Mouse (Mus musculus): ENCODE data around the gene Socs1.
"Not testable (repeated sequence)": the region's sequence is repeated elsewhere in the genome, so short reads cannot be mapped to it uniquely, and the experiment has no call there.

Gene Socs1

DNA sequence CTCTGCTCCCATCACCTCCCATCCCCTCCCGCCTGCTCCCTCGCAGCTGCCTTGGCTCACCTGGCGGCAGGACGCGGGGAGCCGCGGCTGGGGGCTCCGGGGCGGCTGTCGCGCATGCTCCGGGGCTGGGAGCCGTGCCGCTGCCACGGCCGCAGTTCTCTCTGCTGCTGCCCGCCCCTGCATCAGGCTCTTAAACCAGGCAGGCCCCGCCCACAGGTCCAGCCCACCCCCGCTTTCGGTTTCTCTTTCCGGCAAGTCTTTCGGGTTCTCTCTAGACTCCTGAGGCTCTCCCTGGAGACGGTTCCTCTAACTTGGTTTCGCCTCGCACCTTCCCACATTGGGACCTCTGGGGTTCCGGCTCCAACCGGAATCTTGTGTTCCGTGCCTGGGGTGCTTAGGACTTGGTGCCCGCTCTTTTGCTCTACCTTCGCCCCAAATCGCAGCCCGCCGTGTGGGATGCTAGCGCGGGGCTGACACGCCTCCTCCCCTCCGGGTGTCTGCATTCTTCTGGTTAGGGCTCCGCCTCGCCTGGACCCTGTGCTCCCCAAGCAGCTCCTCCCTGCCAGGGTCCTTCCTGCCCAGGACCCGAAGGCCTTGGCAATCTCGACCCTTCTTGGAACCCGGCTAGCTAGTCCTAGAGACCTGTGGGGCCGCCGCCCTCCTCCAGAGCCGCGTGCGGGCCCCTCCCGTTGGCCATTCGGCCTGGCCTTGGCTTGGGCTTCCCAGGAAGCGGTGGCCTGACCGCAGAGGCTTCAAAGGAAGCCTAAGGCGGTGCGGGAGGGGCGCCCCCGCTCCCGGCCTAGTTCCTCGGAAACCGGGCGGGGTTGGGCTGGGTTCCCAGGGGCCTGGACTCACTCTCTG, at the start of gene Socs1:
Socs1 (minus strand) TSS at position 166 of the 861 bp plus-strand sequence.
- peak; percentile 100 for DNase-seq

DNA sequence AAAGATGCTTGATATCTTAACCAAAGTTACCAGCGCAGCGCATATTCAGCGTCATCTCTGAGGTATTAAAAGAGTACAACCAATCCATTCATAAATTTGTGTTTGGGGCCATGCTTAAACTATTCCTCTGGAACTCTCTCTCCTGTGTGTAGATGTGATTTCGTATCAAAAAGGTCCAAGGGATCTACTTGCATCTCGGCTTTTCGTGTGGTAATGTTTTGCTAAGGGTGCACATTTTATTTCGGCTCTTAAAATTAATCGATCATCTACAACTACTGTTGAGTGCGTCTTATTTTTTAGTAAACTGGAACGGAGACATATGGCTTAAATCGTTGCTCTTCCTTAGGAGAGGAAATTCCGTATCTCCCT, 49.2 kb upstream of the Socs1 start:
- DNase-seq: no peak

DNA sequence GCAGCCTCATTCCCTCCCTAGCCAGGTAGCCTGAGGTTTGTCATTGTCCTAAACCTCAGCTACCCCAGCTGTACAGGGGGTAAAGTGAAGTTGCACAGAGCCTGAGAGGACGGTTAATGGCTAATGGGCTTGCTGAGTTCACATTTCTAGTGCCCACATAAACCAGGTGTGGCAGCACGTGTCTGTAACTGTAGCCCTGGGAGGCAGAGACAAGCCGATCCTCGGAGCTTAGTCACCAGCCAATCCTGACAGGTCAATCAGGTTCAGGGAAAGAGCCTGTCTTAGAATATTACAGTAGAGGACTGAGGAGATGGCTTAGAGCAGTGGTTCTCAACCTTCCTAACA, 43.1 kb upstream of the Socs1 start:
- no peak for DNase-seq

DNA sequence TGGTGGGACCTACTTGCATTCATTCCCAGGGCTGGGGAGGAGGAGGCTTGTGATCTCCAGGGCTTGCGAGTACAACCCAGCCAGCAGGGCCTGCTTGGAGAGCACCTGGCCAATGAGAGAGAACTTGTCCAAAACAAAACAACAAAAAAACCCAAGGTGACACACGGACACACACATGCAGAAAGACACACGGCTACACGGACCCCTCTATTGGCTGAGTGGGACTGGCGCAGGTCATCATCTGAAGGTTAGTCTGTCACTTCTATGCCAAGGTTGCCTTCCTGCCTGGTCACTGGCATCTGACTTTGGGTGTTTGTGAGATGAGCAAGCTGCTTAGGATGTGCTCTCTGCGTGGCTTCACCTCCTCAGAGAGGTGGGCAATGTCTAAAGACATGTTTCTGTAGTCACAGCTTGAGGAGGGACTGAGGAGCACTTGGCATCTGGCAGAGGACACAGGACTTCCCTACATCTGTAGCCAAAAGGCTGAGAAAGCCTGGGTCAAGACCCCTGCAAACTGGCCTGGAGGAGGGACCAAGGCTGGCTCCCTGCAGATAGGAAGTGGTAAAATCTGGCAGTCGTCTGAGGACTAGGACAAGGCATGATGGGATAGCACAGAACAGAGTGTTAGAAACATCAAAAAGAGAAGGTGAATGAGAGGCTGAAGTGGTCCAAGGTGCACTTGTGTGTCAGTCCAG, 42.6 kb upstream of the Socs1 start:
- no peak for DNase-seq

DNA sequence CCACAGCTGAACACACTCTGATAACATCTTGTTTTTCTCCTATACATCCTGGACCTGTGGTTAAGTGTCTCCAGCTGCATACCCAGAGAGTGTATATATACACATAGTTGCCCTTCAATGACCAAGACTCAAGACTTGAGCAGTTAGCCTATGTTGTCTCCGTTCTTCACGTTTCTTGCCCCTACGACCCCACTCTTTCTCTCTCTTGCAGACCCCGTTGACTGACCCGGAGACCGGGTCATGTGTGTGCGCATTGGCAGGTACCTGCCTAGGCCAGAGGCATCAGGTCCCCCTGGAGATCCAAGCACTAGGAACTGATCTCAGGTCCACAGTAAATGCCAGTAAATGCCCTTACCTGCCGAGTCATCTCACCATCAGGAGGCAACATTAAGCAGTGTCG, 41.9 kb upstream of the Socs1 start:
- DNase-seq: no peak

DNA sequence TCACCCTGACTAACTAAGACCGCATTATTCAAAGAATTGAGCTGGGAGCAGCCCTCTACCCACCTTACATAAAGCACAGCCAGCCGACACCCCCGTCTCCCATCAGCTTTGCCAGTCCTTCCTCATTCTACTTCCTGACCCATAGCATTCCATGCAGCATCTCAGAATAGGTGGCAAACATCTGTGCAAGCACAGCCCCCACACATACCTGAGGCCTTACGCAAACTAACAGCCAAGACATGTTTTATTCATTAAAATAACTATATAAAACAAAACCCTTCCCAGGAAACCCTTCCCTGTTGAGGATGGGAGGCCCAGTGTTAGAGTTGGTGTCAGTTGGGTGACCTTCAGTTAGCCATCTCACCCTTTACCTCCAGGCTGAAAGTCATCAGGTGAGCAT, 40.5 kb upstream of the Socs1 start:
- no peak for DNase-seq

DNA sequence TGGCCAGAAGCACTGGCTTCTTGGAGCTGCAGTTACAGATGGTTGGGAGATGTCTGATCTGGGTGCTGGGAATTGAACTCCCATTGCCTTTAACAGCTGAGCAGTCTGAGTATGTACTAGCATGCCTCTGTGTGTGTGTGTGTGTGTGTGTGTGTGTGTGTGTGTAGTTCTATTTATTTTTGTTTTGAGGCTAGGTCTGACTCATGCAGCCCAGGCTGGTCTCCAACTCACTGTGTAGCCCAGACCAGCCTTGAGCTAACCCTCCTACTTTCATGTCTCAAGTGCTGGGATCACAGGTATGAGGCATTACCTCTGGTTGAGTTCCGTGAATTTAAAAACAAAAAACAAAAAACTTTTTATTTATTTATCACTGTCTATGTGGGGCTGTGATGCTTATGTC, 39.2 kb upstream of the Socs1 start:
- DNase-seq: no peak

DNA sequence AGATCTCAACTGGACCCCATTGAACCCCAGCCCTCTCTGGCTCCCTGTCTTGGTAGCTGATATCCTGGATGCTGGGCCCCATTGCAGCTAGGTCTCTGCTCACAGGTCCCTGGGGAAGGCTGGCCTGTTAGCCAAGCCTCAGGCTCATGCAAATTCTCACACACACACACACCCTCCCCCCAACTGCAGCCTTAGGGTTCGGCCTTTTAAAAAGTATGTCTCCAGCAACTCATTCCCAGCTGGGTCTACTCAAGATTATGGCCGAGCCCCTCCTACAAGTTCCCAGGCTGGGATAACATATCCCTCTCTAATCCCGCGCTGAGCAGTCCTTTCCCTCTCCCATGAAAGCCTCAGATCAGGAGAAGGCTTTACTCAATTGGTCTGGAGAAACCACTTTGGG, 36.1 kb upstream of the Socs1 start:
- DNase-seq: peak; percentile 96

DNA sequence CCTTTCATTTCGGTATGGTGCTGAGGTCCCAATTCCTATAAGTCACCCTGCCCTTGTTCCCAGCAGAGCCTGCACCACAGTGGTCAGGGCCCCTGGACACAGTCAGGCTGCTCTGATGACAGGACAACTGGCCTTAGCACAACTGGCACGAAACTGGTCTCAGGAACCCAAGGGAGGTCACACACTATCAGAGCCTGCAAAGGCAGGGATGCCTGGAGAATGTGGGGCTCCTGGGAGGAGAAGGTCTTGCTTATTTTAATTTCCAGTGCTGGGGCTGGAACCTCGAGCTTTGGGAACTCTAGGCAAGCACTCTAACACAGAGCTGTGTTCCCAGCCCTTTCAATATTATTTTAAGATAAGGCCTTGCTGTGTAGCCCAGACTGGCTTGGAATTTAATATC, 34.6 kb upstream of the Socs1 start:
- peak; percentile 95 for DNase-seq

DNA sequence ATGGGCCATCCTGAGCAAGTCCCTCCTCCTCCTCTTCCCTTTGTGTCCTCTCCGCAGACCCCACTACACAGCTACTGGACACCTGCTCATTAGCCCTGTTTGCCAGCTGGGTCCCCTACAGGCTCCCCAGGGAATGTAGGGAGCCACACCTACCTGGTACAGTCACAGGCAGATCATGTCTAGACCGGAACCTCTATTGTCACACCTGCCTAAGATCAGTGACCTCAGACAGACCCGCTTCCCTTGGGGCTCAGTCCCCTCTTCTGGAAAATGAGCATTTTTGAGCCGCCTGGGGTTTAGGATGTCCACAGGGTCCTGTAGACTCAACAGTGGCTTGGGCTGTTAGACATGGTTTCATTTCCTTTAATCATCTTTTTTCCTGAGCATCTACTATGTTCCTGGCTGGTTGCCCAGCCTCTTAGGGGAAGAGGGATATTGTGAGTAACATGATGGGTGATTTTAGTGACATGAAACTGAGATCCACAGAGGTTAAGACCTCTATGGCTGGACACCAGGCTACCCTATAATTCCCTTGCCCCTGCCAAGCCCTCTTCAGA, 33.3 kb upstream of the Socs1 start:
- DNase-seq: no peak

DNA sequence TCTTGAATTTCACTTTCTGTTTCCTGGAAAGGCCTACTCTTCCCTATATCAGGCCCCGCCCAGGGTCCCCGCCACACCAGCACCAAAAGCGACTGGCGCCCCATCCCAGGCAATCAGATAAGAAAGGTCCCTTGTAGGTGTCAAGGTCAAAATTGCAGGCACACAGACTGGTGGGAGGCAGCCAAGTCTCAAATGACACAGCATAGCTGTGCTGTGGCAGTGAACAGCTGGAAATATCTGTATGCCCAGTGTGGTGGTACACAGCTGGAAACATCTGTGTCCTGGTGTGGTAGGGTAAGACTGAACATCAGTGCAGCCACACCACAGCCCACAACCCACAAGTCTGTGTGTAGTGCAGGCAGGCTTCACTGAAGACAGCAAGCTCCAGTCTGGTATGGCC, 29.5 kb upstream of the Socs1 start:
- peak; percentile 91 for DNase-seq

DNA sequence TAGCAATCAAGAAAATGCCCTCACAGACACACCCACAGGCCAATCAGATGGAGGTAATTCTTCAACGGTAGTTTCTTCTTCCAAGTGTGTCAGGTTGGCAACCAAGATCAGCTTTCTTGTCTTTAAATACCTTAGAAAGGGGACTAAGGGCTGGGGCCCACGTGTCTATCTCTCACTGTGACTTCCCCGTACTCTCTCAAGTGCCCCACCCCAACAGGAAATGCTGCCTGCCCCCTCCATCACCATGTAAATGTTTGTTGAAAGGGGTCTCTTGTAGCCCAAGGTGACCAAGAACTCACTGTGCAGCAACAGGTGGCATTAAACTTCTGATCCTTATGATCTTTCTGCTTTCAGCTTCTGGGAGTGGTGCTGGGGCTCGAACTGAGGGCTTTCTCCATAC, 28.4 kb upstream of the Socs1 start:
- no peak for DNase-seq

DNA sequence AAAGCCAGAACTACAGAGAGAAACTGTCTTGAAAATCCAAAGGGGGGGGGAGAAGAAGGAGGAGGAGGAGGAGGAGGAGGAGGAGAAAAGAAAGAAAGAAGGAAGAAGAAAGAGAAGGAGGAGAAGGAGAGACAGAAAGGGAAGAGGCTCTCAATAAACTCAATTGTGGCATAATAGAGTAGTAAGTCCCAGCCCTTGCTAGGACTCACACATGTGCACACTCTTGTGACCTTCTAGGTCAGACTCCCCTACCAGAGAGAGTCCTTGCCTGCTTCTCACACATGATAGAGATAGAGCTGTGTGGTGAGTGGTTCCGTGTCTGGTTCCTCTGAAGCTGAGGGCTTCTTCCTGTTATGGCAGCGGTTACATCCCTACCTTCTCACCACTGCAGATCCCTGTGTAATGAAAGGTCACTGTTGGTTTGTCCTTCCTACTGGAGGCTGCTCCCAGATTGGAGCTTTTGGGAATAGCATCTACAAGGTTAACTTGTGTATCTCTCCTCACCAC, 27.6 kb upstream of the Socs1 start, which contains the start of gene Gm11172:
Gm11172 (plus strand) TSS at position 51 of the 507 bp plus-strand sequence.
- no peak for DNase-seq

DNA sequence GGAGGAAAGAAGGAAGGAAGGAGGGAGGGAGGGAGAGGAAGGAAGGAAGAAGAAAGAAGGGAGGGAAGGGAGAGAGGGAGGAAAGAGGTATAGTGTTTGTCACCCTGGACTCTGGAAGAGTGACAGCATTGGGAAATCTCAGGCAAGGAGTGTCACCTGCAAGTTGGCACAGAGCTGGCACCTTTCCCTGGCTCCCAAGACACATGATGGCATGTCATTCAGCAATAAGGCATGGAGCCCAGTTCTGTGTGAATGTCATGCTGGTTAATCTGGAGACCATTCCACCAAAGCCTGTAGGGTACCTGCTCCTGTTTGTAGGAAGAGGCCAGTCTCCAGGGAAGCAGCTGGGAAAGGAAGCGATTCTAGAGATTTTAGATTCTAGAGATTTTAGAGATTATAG, 25.0 kb upstream of the Socs1 start:
- no peak for DNase-seq

DNA sequence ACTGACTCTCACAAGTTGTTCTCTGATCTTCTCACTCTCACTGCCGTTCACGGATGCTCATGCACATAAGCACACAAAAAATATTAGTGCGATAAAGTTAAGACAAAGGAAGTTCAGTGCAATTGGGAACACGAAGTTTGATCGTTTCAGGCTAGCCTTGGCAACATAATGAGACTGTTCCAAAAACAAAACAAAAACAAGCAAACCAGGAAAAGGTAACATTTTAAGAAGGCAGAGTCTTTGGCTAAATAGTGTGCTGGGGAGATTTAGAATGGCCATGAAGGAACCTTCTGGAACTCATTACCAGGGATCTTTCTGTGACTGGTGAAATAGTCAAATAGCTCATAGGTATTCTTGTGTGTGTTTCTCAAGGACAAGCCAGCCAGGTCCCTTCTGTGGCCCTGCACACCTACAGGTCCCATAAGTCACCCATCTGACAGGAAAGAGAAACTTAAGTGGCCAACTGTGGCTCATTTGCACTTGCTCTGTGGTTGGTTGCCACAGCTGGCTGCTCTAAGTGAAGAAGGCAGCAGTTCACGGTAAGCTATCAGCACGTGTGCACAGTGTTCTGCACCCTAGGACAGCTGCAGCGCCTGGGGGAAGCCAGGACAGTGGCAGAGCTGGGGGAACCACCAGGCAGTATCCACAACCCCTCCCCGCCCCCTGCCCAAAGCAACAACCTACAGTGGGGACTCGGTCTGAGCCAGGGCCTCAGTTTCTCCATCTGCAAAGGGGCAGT, 20.6 kb upstream of the Socs1 start, which contains the start of gene Prm1:
Prm1 (minus strand) TSS at position 51 of the 739 bp plus-strand sequence.
- DNase-seq: no peak

DNA sequence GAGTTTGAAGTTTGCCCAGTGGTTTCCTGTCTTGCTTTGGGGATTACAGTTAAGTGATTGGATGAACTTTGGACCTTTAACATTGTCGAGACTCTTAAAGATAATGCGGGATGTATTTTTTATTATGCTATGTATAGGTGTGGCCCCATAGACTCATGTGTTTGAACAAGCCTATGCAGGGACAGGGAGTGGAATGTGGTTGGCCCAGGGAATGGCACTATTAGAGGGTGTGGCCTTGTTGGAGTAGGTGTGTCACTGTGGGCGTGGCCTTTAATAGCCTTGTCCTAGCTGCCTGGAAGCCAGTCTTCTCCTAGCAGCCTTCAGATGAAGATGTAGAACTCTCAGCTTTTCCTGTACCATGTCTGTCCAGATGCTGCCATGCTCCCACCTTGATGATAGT, 17.1 kb upstream of the Socs1 start:
- not testable (repeated sequence) for DNase-seq

DNA sequence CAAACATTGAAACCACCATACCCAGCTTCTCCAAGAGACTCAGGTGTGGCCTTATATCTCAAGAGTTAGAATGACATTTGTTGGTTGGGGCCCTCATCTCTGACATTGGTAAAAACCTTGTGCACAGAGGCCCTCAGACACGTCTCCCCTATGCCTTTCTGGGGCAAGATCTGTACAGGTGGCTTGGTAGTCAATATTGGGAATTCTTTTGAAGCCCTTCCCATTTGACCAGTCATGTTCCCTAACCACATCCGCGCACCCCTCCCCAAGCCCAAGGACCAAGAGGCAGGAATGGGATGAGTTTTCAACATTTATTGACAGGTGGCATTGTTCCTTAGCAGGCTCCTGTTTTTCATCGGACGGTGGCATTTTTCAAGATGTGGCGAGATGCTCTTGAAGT, 10.7 kb upstream of the Socs1 start, which contains the start of gene Prm2:
Prm2 (minus strand) TSS at position 101 of the 400 bp plus-strand sequence.
- DNase-seq: no peak

DNA sequence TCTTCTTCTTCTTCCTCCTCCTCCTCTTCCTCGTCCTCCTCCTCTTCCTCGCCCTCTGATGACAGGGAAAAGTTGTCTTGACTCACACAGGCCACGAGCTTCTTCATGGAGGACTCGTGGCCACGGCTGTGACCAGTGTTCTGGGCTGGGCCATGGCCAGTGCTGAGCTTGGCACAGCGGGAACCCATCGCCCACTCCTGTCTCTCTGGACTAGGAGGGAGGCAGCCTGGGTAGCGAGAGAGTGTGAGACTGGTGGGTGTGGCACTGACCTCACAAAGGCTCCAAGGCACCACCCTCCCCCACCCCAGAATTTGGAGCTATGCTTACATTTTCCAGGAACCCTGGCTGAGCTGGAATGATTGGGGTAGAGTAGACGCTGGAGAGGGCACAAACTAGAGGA, 5.4 kb upstream of the Socs1 start, which contains the start of gene Prm3:
Prm3 (minus strand) TSS at position 213 of the 400 bp plus-strand sequence.
- DNase-seq: no peak

DNA sequence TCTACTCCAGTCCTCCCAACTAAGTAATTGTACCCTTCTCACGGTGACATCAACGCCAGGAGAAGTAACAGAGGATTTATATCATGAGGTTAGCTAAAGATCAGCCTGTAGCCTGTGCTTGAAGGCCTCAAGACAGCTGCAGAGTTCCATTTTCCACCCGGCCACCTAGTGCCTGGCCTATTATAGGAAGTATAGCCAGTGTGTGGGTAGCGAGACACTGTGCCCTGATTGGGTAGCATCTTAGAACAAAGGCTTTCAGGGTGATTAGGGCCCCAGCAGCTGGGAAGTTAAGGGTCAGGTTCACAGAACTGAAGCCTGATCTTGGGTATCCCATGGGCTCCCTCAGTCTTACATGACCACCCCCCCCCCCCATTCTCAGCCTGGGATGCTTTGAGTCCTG, 3.5 kb upstream of the Socs1 start:
- DNase-seq: no peak

DNA sequence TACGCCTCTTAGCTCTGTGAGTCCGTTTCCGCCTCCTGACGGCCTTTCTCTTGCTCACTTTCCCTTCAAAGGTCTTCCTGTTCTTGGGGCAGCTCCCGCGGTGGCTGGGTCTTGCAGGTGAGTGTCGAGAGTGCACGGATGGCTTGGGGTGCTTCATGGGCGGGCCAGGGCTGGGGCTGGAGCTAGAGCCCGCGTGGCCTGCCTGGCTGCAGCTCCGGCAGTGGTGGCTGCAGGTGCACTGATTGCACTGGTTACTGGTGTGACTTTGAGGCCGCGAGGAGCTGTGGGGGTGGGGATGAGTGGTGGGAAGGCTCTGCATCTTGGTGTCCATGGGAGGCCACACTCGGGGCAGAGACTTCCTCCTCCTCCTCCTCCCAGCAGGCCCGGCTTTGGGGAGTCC, 2.9 kb upstream of the Socs1 start, which contains the start of gene Tnp2:
Tnp2 (minus strand) TSS at position 390 of the 400 bp plus-strand sequence.
- peak; percentile 90 for DNase-seq

DNA sequence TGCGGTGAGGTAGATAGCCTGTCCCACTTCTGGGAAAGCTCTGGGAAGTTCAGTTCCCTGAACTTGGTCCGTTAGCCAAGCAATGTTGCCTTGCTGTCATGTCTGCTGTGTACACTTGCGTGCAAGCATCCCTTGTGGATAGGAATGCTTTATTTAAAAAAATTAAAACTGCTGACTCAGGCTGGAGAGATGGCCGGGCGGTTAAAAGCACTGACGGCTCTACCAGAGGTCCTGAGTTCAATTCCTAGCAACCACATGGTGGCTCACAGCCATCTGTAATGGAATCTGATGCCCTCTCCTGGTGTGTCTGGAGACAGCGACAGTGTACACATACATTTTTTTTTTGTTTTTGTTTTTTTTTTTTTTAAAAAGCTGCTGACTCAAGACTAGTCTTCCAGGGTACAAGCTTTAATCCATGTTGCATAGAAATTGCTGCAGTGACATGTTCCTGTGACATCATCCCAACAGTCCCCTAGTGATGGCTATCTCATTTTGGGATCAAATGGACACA, 2.3 kb upstream of the Socs1 start:
- DNase-seq: peak; percentile 91

DNA sequence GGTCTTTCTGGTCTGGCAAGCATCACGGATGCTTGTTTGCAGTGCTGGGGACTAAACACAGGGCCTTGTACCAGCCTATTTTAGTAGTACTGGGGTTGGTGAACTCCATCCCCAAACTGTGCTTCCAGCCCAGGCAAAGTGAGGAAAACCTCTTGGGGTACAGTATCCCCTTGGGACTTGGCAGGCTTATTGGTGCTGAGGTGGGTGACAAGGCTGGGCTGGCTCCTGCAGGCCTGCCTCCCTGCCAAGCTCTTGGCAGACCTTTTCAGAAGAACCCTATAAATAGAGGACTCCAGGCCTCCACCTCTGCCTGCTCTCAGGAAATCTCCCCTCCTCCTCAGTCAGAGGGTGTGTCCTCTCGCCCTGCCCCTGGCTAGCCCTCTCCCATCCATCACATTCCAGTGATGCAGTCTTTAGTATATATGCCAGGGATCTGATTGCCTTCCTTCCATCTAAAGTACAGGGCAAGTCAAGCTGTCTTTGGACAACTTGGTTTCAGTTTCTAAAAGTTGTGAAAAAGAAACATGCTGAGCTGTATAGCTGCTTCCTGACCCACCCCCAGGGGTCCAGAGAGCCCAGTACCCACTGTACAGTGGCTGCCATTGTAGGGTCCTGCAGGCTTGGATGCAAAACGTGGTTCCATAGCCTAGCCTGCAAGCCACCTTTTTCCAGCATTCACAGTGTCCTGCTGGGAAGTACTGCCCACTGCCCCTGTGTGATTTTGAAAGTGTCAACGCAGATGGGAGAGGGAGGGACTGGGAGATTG, 1.6 kb upstream of the Socs1 start:
- DNase-seq: peak; percentile 95

Data from heart, adult 11 months (tissue).